Mouse (Mus musculus) small intestine, adult 2 months (tissue): ENCODE measurements at regions not wholly inside any gene's neighbourhood (a gene's known extent, or its start where the extent isn't known, plus 50 kb on each side); places are given as distances from the start of the nearest gene placed in this dataset.

Source experiments
- H3K27ac ChIP-seq: fragments of 200-500 bp; 2 replicates; pipeline ENCODE4 v1.5.1; 2012; ENCODE audit warnings: low read depth, low read length, control low read depth, inconsistent platforms; ENCODE audit not compliant: insufficient read depth
- H3K27me3 ChIP-seq: fragments of 200-500 bp; 2 replicates; pipeline ENCODE4 v1.6.1; 2012; ENCODE audit warnings: mild to moderate bottlenecking, moderate library complexity, low read length, inconsistent platforms; ENCODE audit not compliant: control insufficient read depth, insufficient read depth
- H3K36me3 ChIP-seq: fragments of 200-500 bp; 2 replicates; pipeline ENCODE4 v1.6.1; 2012; ENCODE audit warnings: mild to moderate bottlenecking, low read length, control low read depth, inconsistent platforms; ENCODE audit not compliant: control insufficient read depth, insufficient read depth
- H3K4me1 ChIP-seq: fragments of 200-500 bp; 2 replicates; pipeline ENCODE4 v1.6.1; 2012; ENCODE audit warnings: low read length, inconsistent platforms, mixed read lengths; ENCODE audit not compliant: control insufficient read depth, insufficient read depth, insufficient read length
- H3K4me3 ChIP-seq: fragments of 200-500 bp; 2 replicates; pipeline ENCODE4 v1.5.1; 2012; ENCODE audit warnings: low read depth, mild to moderate bottlenecking, control low read depth, inconsistent platforms, low read length, moderate library complexity
- CTCF ChIP-seq: fragments of 200-500 bp; IDR thresholded peaks from 2 replicates; pipeline ENCODE4 v1.5.1; 2012; ENCODE audit warnings: low read depth, mild to moderate bottlenecking, control low read depth, inconsistent platforms, low read length, moderate library complexity, mixed read lengths; ENCODE audit not compliant: insufficient replicate concordance, insufficient read length; ENCODE audit errors: extremely low read depth
- POLR2A ChIP-seq: fragments of 200-500 bp; IDR thresholded peaks from 2 replicates; pipeline ENCODE4 v1.6.1; 2012; ENCODE audit warnings: low read depth, mild to moderate bottlenecking, control low read depth, inconsistent platforms, low read length, moderate library complexity
- WGBS: fragments of 180-500 bp; shearing (Covaris S2); methylation state at CpG from one replicate; pipeline ENCODE4 v1.1.7; 2018; 5-methylcytosine and 5-hydroxymethylcytosine counted together

DNA sequence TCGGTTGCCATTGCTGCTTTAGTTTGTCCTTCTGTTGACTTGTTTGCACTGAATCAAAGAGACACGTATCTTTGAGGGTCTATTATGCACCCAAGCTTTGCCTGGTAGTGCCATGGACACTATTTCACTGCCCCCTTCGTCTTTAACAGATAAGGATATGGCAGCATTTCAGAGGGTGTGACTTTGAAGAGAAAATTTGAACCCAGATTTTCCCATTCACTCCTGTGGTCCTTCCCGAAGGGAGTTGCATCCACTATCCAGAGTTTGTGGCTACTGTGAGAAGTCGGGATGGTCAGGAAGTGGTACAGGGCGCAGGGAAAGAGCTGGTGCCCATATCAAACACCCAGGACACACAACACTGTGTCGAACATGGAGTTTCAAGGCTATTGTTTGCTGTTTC is 622.5 kb downstream of the Vrk1 start:
- H3K4me3 ChIP-seq = no peak overlapping the region
- no peaks in the 10 kb centered on the region for H3K4me1 ChIP-seq
- no peaks in the 10 kb centered on the region for H3K36me3 ChIP-seq
- 75% methylated on average over 7 of the region's 7 CpGs for WGBS
- H3K27ac ChIP-seq = no peak overlapping the region
- H3K27me3 ChIP-seq = no peaks in the 10 kb centered on the region
- no peak for TF ChIP-seq CTCF
- no peak for TF ChIP-seq POLR2A

DNA sequence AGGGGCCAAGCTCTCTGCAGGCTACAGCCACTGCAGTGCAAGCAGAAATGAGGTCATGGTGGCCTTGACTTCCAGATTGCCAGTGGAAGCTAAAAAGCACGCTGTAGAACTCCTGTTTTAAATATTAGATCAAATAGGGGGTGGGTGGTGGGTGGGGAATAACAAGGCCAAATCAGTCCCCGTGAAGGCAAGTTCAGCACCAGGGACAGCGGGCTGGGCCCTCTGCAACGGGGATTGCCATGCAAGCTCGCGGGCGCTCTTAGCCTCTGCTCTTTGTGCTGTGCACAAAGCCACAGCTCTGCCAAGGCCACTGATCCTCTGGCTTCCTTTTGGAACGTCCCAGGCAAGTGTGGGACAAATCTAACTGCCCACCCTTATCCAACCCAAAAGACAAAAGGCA is 623.1 kb downstream of the Vrk1 start:
- Histone ChIP-seq H3K27ac (no peak overlapping the region), H3K4me1 (no peaks in the 10 kb centered on the region), H3K27me3 (no peaks in the 10 kb centered on the region), H3K36me3 (no peaks in the 10 kb centered on the region), H3K4me3 (no peak overlapping the region)
- 11% methylated on average over 8 of the region's 8 CpGs for WGBS
- no peak for TF ChIP-seq CTCF

DNA sequence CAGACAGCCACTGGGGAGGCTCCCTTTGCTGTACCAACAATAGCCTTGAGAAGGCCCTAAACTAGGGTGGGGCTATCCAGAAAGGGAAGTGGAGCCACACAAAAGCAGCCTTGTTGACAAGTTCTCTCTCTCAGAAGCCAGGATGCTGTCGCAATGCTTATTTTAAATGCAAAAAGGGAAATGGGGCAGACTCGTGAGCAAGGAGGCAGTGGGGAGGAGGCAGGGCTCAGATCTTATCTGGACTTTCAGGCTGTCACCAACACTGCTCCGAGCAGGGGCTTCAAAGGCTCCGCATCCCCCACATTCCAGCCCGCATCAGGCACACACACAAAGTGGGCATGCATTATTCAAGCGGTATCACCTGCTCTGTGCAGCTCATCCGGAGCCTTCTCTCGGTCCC is 648.3 kb downstream of the Vrk1 start:
- Histone ChIP-seq H3K36me3 (no peaks in the 10 kb centered on the region), H3K4me3 (no peak overlapping the region), H3K27me3 (no peaks in the 10 kb centered on the region), H3K27ac (no peak overlapping the region), H3K4me1 (no peaks in the 10 kb centered on the region)
- WGBS = 14% methylated on average over 8 of the region's 8 CpGs
- TF ChIP-seq POLR2A (no peak), CTCF (no peak)

GRCm38 (mm10) chr12:106673232-106673766 is 663.3 kb downstream of the Vrk1 start:
- Histone ChIP-seq H3K4me1 (no peaks in the 10 kb centered on the region), H3K36me3 (no peaks in the 10 kb centered on the region), H3K4me3 (no peak overlapping the region), H3K27me3 (no peaks in the 10 kb centered on the region), H3K27ac (no peak overlapping the region)
- 31% methylated on average over 13 of the region's 13 CpGs for WGBS
- TF ChIP-seq CTCF (no peak), POLR2A (no peak)

- TF ChIP-seq CTCF (no peak), POLR2A (no peak)
- H3K4me1 ChIP-seq = no peaks in the 10 kb centered on the region
- no peaks in the 10 kb centered on the region for H3K36me3 ChIP-seq
- no peak overlapping the region for H3K27ac ChIP-seq
- WGBS = 80% methylated on average over 1 of the region's 1 CpGs
- H3K27me3 ChIP-seq = no peaks in the 10 kb centered on the region
- H3K4me3 ChIP-seq = no peak overlapping the region
Observed at GRCm38 (mm10) chr12:106674741-106675140, 664.7 kb downstream of the Vrk1 start.

GRCm38 (mm10) chr12:106676136-106676535 is 666.1 kb downstream of the Vrk1 start:
- no peak overlapping the region for H3K4me3 ChIP-seq
- TF ChIP-seq CTCF (no peak), POLR2A (no peak)
- no peaks in the 10 kb centered on the region for H3K36me3 ChIP-seq
- H3K27ac ChIP-seq = no peak overlapping the region
- WGBS = 87% methylated on average over 3 of the region's 3 CpGs
- H3K4me1 ChIP-seq = no peaks in the 10 kb centered on the region
- no peaks in the 10 kb centered on the region for H3K27me3 ChIP-seq

DNA sequence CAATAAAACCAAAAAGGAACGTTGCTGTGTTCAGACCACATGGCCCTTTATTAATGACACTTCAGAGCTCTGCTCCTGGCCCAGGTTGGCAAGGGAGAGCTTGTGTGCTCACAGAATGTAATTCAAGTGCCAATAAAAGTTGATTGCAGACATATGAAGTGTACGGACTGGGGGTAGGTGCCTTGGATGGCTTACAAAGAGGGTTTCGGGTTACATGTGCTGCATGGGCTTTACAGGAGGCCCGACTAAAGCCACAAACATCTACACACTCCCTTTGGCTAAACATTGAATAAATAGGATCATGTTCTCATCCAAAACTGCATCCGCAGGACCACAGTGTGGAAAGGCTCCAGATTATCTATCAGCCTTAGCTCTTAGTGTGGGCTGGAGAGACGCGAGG is 666.5 kb downstream of the Vrk1 start:
- no peak overlapping the region for H3K4me3 ChIP-seq
- H3K27me3 ChIP-seq = no peaks in the 10 kb centered on the region
- no peaks in the 10 kb centered on the region for H3K4me1 ChIP-seq
- H3K36me3 ChIP-seq = no peaks in the 10 kb centered on the region
- 67% methylated on average over 7 of the region's 7 CpGs for WGBS
- H3K27ac ChIP-seq = no peak overlapping the region
- TF ChIP-seq POLR2A (no peak), CTCF (no peak)

- Histone ChIP-seq H3K27me3 (no peaks in the 10 kb centered on the region), H3K4me3 (no peak overlapping the region), H3K4me1 (no peaks in the 10 kb centered on the region), H3K27ac (no peak overlapping the region), H3K36me3 (no peaks in the 10 kb centered on the region)
- no peak for TF ChIP-seq CTCF
- TF ChIP-seq POLR2A = no peak
- WGBS = 82% methylated on average over 5 of the region's 5 CpGs
Observed at GRCm38 (mm10) chr12:106685986-106686385, 676.0 kb downstream of the Vrk1 start.
